In the genomic region with DNA sequence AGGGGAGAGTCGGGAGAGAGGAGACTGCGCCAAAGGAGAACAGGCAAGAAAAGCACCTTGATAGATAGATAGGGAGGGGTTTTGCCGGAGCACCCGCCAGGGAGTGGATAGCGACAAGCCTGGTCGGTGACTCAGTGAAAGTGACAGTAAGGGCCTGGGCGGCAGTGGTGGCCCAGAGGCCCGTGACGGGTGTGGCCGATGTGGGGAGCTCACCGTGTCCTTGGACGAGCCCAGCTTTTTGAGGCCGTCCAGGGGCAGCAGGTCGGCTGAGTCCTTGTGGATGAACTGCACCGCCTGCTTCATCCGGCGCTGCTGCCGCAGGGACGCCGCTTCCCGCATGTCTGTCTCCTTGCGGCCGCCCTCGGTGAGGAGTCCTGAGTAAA, we compare ENCODE assay signal across 8 mouse cellular contexts. TPM values are rescaled to one million over a fixed set of nuclear protein-coding genes. Genes with fewer than 3 reads are reported as not detected.
DNase-seq lines count a peak whose midpoint lies in the region; ATAC-seq and TF ChIP-seq lines count a peak whose summit lies in the region.

No protein-coding gene starts in this region.

- no peak overlapping the region for H3K27ac ChIP-seq in testis, adult 2 months (ENCODE audit: control insufficient read depth, insufficient read depth, low read depth, low read length)
- H3K27ac ChIP-seq in intestine, embryonic 15.5 days, result no peak overlapping the region
- no peak overlapping the region for H3K27ac ChIP-seq in midbrain, postnatal 0 days (ENCODE audit: low read depth, low read length)

- TF ChIP-seq POLR2A in testis, adult 2 months (IDR thresholded peaks at IDR 0.05; ENCODE audit: control insufficient read depth, low read depth, low read length), result no peak

- under 1% methylated on average over 24 of the region's 24 CpGs for WGBS in intestine, embryonic 15.5 days
- under 1% methylated on average over 24 of the region's 24 CpGs for WGBS in midbrain, postnatal 0 days

- no peak for DNase-seq in cerebellum, postnatal 25 days
- DNase-seq in testis, postnatal 14 days (ENCODE audit: low spot score), result no peak
- DNase-seq in midbrain, postnatal 0 days (ENCODE audit: low spot score), result no peak
- no peak for DNase-seq in left cerebral cortex, postnatal 14 days (ENCODE audit: low spot score in 2 of 2)
- DNase-seq in adrenal gland, postnatal 4 days (ENCODE audit: low spot score in 2 of 2), result no peak

- H3K4me2 ChIP-seq in intestine, embryonic 15.5 days (replicated peaks), result peak overlapping the region; percentile 98
- peak overlapping the region; percentile 82 for H3K4me2 ChIP-seq in midbrain, postnatal 0 days (ENCODE audit: low read depth, low read length, poor library complexity, severe bottlenecking)

- no peaks in the 10 kb centered on the region for H3K36me3 ChIP-seq in testis, adult 2 months (ENCODE audit: control insufficient read depth, insufficient read depth, low read length)
- no peaks in the 10 kb centered on the region for H3K36me3 ChIP-seq in intestine, embryonic 15.5 days
- no peaks in the 10 kb centered on the region for H3K36me3 ChIP-seq in midbrain, postnatal 0 days (ENCODE audit: insufficient read depth, low read length)

- no peak for TF ChIP-seq CTCF in testis, adult 2 months (IDR thresholded peaks at IDR 0.05; ENCODE audit: control insufficient read depth, insufficient read depth, insufficient replicate concordance, low read depth, low read length)
- no peak for TF ChIP-seq CTCF in midbrain, postnatal 0 days (IDR thresholded peaks at IDR 0.05)

- no peaks in the 10 kb centered on the region for H3K27me3 ChIP-seq in testis, adult 2 months (ENCODE audit: control insufficient read depth, insufficient read depth, low read length)
- H3K27me3 ChIP-seq in intestine, embryonic 15.5 days (replicated peaks), result peaks cover 32% of the 10 kb centered on the region
- peaks cover 3% of the 10 kb centered on the region; the same call in 1 of the 2 replicates for H3K27me3 ChIP-seq in midbrain, postnatal 0 days (ENCODE audit: insufficient read depth, low read length)

- ATAC-seq in cerebellum, adult (ENCODE audit: insufficient number of reproducible peaks, low FRiP score, low TSS enrichment), result peak; percentile 69
- ATAC-seq in intestine, embryonic 15.5 days, result peak; percentile 72
- peak; percentile 64 for ATAC-seq in midbrain, postnatal 0 days (ENCODE audit: low FRiP score)

- H3K9ac ChIP-seq in intestine, embryonic 15.5 days, result peak overlapping the region; percentile 24
- H3K9ac ChIP-seq in midbrain, postnatal 0 days (replicated peaks; ENCODE audit: low read length, poor library complexity, severe bottlenecking), result peak overlapping the region; percentile 68

- H3K4me1 ChIP-seq in testis, adult 2 months (ENCODE audit: control insufficient read depth, insufficient read depth, low read length), result peaks cover 7% of the 10 kb centered on the region
- H3K4me1 ChIP-seq in intestine, embryonic 15.5 days (replicated peaks), result peaks cover 12% of the 10 kb centered on the region
- H3K4me1 ChIP-seq in midbrain, postnatal 0 days (ENCODE audit: insufficient read depth, low read length), result no peaks in the 10 kb centered on the region

- peak overlapping the region; percentile 79 for H3K4me3 ChIP-seq in testis, adult 2 months (ENCODE audit: control insufficient read depth, low read depth, low read length)
- H3K4me3 ChIP-seq in intestine, embryonic 15.5 days (replicated peaks), result peak overlapping the region; percentile 47
- H3K4me3 ChIP-seq in midbrain, postnatal 0 days (ENCODE audit: low read depth, low read length), result peak overlapping the region; percentile 64

- intact Hi-C loops in left cerebral cortex, postnatal 14 days (cut with DNase I), result no loop called here

- H3K9me3 ChIP-seq in intestine, embryonic 15.5 days, result no peaks in the 10 kb centered on the region
- H3K9me3 ChIP-seq in midbrain, postnatal 0 days (ENCODE audit: low read length), result no peaks in the 10 kb centered on the region

RNA-seq across cellular contexts. Expression of gene Nrip3, which starts 0.7 kb away (rescaled TPM):
- polyA plus RNA-seq in testis, adult 2 months (2012; rRNA removed), result 2.1 and 2.3 TPM in 2 replicates
- polyA plus RNA-seq in intestine, embryonic 15.5 days (2015; fragmentation: Nextera tagmentation; extraction: Ambion mirVana), result 0.33 and 0.36 TPM in 2 replicates
- 25.4 and 38.5 TPM in 2 replicates for total RNA-seq in midbrain, postnatal 0 days (2014; rRNA removed)
- polyA plus RNA-seq in midbrain, postnatal 0 days (2015; fragmentation: Nextera tagmentation; extraction: Ambion mirVana), result 17.8 and 21.7 TPM in 2 replicates
- 10 to 100 TPM; 87.2 to 87.8 TPM for total RNA-seq in left cerebral cortex, postnatal 14 days (2021)
- 1 to 10 TPM; 1.1 to 1.2 TPM for total RNA-seq in adrenal gland, postnatal 4 days (2021)

RNA-seq across cellular contexts. Expression of gene Tmem9b, which starts 28.4 kb away (rescaled TPM):
- polyA plus RNA-seq in testis, adult 2 months (2012; rRNA removed), result 29.3 and 31.5 TPM in 2 replicates
- polyA plus RNA-seq in intestine, embryonic 15.5 days (2015; fragmentation: Nextera tagmentation; extraction: Ambion mirVana), result 64.4 and 65.2 TPM in 2 replicates
- total RNA-seq in midbrain, postnatal 0 days (2014; rRNA removed), result 316 and 407 TPM in 2 replicates
- 167 and 169 TPM in 2 replicates for polyA plus RNA-seq in midbrain, postnatal 0 days (2015; fragmentation: Nextera tagmentation; extraction: Ambion mirVana)
- total RNA-seq in left cerebral cortex, postnatal 14 days (2021), result 10 to 100 TPM; 81.0 to 81.5 TPM
- 10 to 100 TPM; 34.8 to 36.9 TPM for total RNA-seq in adrenal gland, postnatal 4 days (2021)

RNA-seq across cellular contexts. Expression of gene Ascl3, which starts 49.6 kb away (rescaled TPM):
- 0.95 and 1.0 TPM in 2 replicates for polyA plus RNA-seq in testis, adult 2 months (2012; rRNA removed)
- not detected in 2 replicates for polyA plus RNA-seq in intestine, embryonic 15.5 days (2015; fragmentation: Nextera tagmentation; extraction: Ambion mirVana)
- total RNA-seq in midbrain, postnatal 0 days (2014; rRNA removed), result not detected in 2 replicates
- polyA plus RNA-seq in midbrain, postnatal 0 days (2015; fragmentation: Nextera tagmentation; extraction: Ambion mirVana), result 0.23 TPM in 1 of 2 replicates, not detected in the other
- not detected for total RNA-seq in left cerebral cortex, postnatal 14 days (2021)
- total RNA-seq in adrenal gland, postnatal 4 days (2021), result not detected

RNA-seq across cellular contexts. Expression of gene BC051019, which starts 57.4 kb away (rescaled TPM):
- 0.40 and 0.57 TPM in 2 replicates for polyA plus RNA-seq in testis, adult 2 months (2012; rRNA removed)
- 0.14 and 0.16 TPM in 2 replicates for polyA plus RNA-seq in intestine, embryonic 15.5 days (2015; fragmentation: Nextera tagmentation; extraction: Ambion mirVana)
- total RNA-seq in midbrain, postnatal 0 days (2014; rRNA removed), result 1.5 TPM in 1 of 2 replicates, not detected in the other
- 0.45 and 0.58 TPM in 2 replicates for polyA plus RNA-seq in midbrain, postnatal 0 days (2015; fragmentation: Nextera tagmentation; extraction: Ambion mirVana)
- total RNA-seq in left cerebral cortex, postnatal 14 days (2021), result not detected
- total RNA-seq in adrenal gland, postnatal 4 days (2021), result not detected

Comparison
In these comparisons a context has a peak if more than half of its experiments do, and no peak if none do; other contexts are left out.
1. RNA of gene Nrip3, which starts 0.7 kb away (total RNA-seq): 87.2 to 87.8 TPM in left cerebral cortex, postnatal 14 days and 25.4 to 38.5 TPM in midbrain, postnatal 0 days; 1.1 to 1.2 TPM in adrenal gland, postnatal 4 days; every median in the first group is over 10 times any median in the second.
2. Peak in every context shown above with its lines, with median percentiles within 50 percentile points of each other: ATAC-seq and H3K4me3 ChIP-seq.